Mouse (Mus musculus) lung, adult 2 months (tissue): Measurements from ENCODE around the gene Paqr9. TPM values are rescaled to one million over a fixed set of nuclear protein-coding genes. Genes with fewer than 3 reads are reported as not detected.

Source experiments
- DNase-seq: peaks from one replicate; pipeline ENCODE4 v3.0.0; 2022
- H3K4me1 ChIP-seq: fragments of 200-500 bp; 2 replicates; pipeline ENCODE4 v1.6.1; 2011; ENCODE audit warnings: low read length; ENCODE audit not compliant: control insufficient read depth, insufficient read depth
- H3K4me3 ChIP-seq: fragments of 200-500 bp; replicated peaks from 2 replicates; pipeline ENCODE3; 2011; ENCODE audit warnings: low read depth, mild to moderate bottlenecking, control low read depth, low read length; ENCODE audit errors: extremely low read depth
- CTCF ChIP-seq: fragments of 200-500 bp; IDR thresholded peaks from 2 replicates; pipeline ENCODE4 v1.5.1; 2011; ENCODE audit warnings: mild to moderate bottlenecking, low read length, control low read depth; ENCODE audit not compliant: insufficient read depth
- POLR2A ChIP-seq: fragments of 200-500 bp; IDR thresholded peaks from 2 replicates; pipeline ENCODE4 v1.6.1; 2011; ENCODE audit warnings: low read depth, mild to moderate bottlenecking, control low read depth, low read length, borderline replicate concordance; ENCODE audit errors: extremely low read depth
- whole genome bisulfite sequencing: fragments of 180-500 bp; shearing (Covaris S2); methylation state at CpG from one replicate; pipeline ENCODE4 v1.1.7; 2018; 5-methylcytosine and 5-hydroxymethylcytosine counted together
- polyA plus RNA-seq: library from polyadenylated mRNA; depleted of rRNA; stranded (reverse); fragments of >200 nt; gene quantifications from 2 replicates; pipeline ENCODE4 v1.2.3, GENCODE M21; 2012

Paqr9 gene
- polyA plus RNA-seq, 1 experiment, result 2.0 TPM

- no peak for DNase-seq
- TF ChIP-seq POLR2A, result no peak
- TF ChIP-seq CTCF, result no peak
- 72% methylated on average over 4 of the region's 4 CpGs for WGBS
- H3K4me1 ChIP-seq, result no peaks in the 10 kb centered on the region
- no peak overlapping the region for H3K4me3 ChIP-seq
Observed at GRCm38 (mm10) chr9:95574116-95574515, 14.7 kb downstream of the Paqr9 start.

DNA sequence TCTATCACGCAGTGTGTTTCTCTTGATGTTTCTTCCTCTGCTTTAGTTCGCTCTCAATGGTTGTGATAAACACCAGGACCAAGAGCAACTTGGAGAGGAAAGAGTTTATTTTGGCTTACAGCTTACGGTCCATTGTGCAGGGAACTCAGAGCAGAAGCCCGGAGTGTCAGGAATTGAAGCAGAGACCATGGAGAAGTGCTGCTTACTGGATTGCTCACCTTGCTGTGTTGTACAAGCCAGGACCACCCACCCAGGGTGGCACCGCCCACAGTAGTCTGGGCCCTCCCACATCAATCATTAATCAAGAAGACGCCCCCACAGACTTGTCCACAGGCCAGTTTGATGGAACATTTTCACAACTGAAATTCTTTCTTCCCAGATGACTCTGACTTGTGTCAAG lies 18.0 kb downstream of the Paqr9 start:
- WGBS, result 72% methylated on average over 6 of the region's 6 CpGs
- TF ChIP-seq POLR2A (no peak), CTCF (no peak)
- DNase-seq, result no peak
- H3K4me1 ChIP-seq, result no peaks in the 10 kb centered on the region
- H3K4me3 ChIP-seq, result no peak overlapping the region

DNA sequence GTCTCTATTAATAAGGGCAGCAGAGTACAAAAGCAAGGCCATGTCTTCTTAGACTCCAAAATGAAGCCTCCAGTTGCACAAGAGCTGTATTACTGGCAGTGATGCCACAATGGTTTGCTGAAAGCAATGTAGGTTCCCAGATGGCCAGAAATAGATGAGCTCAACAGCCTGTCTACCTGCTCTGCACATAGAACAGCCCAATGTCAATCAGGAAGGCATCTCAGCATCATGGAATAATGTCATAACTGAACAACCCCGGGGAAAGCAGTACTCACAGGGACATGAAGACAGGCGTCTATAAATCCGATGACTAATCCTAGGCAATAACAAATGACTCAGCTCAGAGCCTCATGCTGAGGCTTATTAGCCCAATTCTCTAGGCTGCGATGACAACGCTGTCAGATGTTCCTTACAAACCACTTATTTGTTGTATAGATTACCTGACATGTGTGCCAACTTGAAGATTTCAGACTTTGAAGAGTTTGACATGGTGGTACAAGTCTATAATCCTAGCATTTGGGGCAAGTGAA lies 19.0 kb downstream of the Paqr9 start:
- DNase-seq, result no peak
- 92% methylated on average over 5 of the region's 5 CpGs for WGBS
- no peak overlapping the region for H3K4me3 ChIP-seq
- no peaks in the 10 kb centered on the region for H3K4me1 ChIP-seq
- TF ChIP-seq CTCF, result no peak
- TF ChIP-seq POLR2A, result no peak

- Histone ChIP-seq H3K4me3 (no peak overlapping the region), H3K4me1 (no peaks in the 10 kb centered on the region)
- WGBS, result 45% methylated on average over 16 of the region's 16 CpGs
- DNase-seq, result no peak
- TF ChIP-seq CTCF (no peak), POLR2A (no peak)
Observed at GRCm38 (mm10) chr9:95581021-95581757, 21.7 kb downstream of the Paqr9 start.

DNA sequence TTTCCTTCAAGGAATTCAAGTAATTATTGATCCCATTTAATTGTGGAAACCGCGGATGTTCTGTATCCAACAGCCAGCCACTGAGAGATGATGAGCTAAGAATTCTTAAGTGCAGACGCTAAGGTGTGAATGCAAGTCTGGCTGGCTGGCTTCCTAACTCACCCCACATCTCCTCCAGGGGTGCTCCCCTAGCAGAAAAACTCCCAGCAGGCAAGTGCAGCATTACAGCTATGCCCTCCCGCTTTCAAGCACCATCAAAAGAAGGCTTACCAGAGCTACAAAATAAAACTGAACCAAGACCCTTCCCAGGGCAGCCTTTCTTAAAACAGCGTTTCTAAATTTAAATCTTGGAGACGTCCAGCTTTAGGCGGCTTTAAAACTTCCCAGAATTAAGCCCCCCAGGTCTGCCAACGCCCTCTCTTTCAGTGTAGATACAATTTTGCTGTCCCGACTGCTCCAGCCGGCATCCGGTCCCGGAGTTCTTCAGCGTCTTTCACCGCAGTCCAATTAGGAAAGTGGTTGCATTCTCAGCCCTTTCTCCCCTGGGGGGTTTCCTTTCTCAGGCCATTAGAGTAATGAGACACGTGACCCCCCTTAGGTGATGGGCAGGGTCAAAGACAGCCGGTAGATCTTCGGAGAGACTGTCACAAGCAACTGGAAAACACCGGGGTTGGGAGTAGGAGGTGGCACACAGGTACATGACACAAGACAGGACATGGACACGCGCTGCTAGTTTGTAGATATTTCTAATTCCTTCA lies 22.5 kb downstream of the Paqr9 start:
- TF ChIP-seq POLR2A (no peak), CTCF (no peak)
- Histone ChIP-seq H3K4me1 (no peaks in the 10 kb centered on the region), H3K4me3 (no peak overlapping the region)
- 13% methylated on average over 20 of the region's 20 CpGs for WGBS
- no peak for DNase-seq

DNA sequence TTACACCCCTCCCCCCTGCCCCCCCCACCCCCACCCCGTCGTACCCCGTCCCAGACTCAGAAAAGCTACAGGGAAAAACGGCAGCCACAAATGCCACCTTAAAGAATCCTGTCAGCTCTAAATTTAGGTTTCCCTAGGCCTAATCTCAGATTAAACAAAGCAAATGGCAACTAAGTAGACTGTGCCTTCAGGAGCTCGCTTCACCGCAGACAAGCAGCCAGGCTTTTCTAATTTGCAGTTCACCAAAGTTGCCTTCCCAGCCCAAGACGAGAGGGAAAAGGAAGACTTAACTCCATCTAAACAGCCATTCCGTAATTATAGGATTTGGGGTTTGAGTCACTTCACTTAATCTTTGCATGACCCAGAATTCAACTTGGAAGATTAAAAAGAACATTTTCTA lies 23.1 kb downstream of the Paqr9 start:
- H3K4me3 ChIP-seq, result no peak overlapping the region
- DNase-seq, result no peak
- no peaks in the 10 kb centered on the region for H3K4me1 ChIP-seq
- WGBS, result 16% methylated on average over 8 of the region's 8 CpGs
- TF ChIP-seq POLR2A, result no peak

DNA sequence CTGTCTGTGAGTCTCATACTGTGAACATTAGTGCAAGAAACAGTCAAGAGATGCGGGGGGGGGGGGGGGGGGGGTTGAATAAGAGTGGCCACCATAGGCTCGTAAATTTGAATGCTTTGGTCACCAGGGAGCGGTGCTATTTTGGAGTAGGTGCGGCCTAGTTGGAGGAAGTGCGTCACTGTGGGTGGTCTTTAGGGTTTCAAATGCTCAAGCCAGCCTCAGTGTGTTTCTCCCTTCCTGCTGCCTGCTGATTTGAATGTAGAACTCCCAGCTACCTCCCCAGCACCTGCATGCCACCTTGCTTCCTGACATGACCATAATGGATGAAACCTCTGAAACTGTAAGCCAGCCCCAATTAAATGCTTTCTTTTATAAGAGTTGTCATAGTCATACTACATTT lies 26.6 kb downstream of the Paqr9 start:
- Histone ChIP-seq H3K4me3 (no peak overlapping the region), H3K4me1 (no peaks in the 10 kb centered on the region)
- no peak for TF ChIP-seq POLR2A
- TF ChIP-seq CTCF, result no peak
- no peak for DNase-seq
- WGBS, result 87% methylated on average over 5 of the region's 5 CpGs

DNA sequence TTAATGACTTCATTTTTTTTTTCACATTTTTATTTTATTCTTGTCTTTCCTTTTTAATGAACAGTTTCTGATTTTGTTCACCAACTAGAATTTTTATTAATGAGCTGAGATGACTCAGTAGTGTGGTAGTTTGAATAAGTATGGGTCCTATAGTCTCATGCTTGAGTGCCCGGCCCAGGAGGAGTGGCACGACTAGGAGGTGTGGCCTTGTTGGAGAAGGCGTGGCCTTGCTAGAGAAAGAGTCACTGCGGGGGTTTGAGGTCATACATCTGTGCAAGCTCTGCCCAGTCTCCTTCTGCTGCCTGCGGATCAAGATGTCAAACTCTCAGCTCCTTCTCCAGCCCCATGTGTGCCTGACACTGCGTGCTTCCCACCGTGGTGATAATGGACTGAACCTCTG lies 28.6 kb downstream of the Paqr9 start:
- 86% methylated on average over 7 of the region's 7 CpGs for WGBS

GRCm38 (mm10) chr9:95594291-95594690 lies 34.8 kb downstream of the Paqr9 start:
- Histone ChIP-seq H3K4me1 (no peaks in the 10 kb centered on the region), H3K4me3 (no peak overlapping the region)
- DNase-seq, result no peak
- TF ChIP-seq CTCF (no peak), POLR2A (no peak)
- WGBS, result 78% methylated on average over 4 of the region's 4 CpGs

More for the DNA sequence above, 28.6 kb downstream of the Paqr9 start:
- H3K4me3 ChIP-seq, result no peak overlapping the region
- DNase-seq, result no peak
- H3K4me1 ChIP-seq, result no peaks in the 10 kb centered on the region
- TF ChIP-seq POLR2A (no peak), CTCF (no peak)
